Mouse (Mus musculus) liver, embryonic 16.5 days (tissue): ENCODE measurements around the gene Agbl3. TPM values are rescaled to one million over a fixed set of nuclear protein-coding genes. Genes with fewer than 3 reads are reported as not detected.

ENCODE experiments used
- ATAC-seq: fragments of 200-750 bp; cut with Nextera tagmentation; 2 replicates; pipeline ENCODE4 v1.8.0; 2017; ENCODE audit warnings: low read depth, mild to moderate bottlenecking, moderate number of reproducible peaks, moderate library complexity
- H3K27ac ChIP-seq: fragments of 300-500 bp; sonication (generic); 2 replicates; pipeline ENCODE4 v1.5.1; 2014; ENCODE audit warnings: mild to moderate bottlenecking, low read length
- H3K27me3 ChIP-seq: fragments of 300-500 bp; sonication (generic); 2 replicates; pipeline ENCODE4 v1.6.1; 2014; ENCODE audit warnings: low read depth, low read length, mixed read lengths; ENCODE audit not compliant: control insufficient read depth, insufficient read depth
- H3K36me3 ChIP-seq: fragments of 300-500 bp; sonication (generic); 2 replicates; pipeline ENCODE4 v1.6.1; 2014; ENCODE audit warnings: mild to moderate bottlenecking; ENCODE audit not compliant: control insufficient read depth, insufficient read depth
- H3K4me1 ChIP-seq: fragments of 300-500 bp; sonication (generic); 2 replicates; pipeline ENCODE4 v1.6.1; 2014; ENCODE audit warnings: low read depth, low read length, mixed read lengths; ENCODE audit not compliant: control insufficient read depth
- H3K4me2 ChIP-seq: fragments of 300-500 bp; sonication (generic); 2 replicates; pipeline ENCODE4 v1.6.1; 2014; ENCODE audit warnings: low read depth, low read length, mixed read lengths
- H3K4me3 ChIP-seq: fragments of 300-500 bp; sonication (generic); 2 replicates; pipeline ENCODE4 v1.5.1; 2014; ENCODE audit warnings: low read depth, mild to moderate bottlenecking, low read length
- H3K9ac ChIP-seq: fragments of 300-500 bp; sonication (generic); 2 replicates; pipeline ENCODE4 v1.6.1; 2014; ENCODE audit warnings: low read depth, low read length
- H3K9me3 ChIP-seq: fragments of 300-500 bp; sonication (generic); replicated peaks from 2 replicates; pipeline ENCODE4 v1.6.1; 2016; ENCODE audit warnings: low read length; ENCODE audit not compliant: control insufficient read depth
- WGBS: fragments of 180-500 bp; shearing (Covaris S2); extraction: QIAGEN DNeasy Blood & Tissue Kit; methylation state at CpG from one replicate; pipeline ENCODE4 v1.1.7; 2014; ENCODE audit not compliant: insufficient replicate concordance; 5-methylcytosine and 5-hydroxymethylcytosine counted together
- polyA plus RNA-seq: library from polyadenylated mRNA; unstranded; fragments of >200 nt; fragmentation: Nextera tagmentation; extraction: Ambion mirVana; gene quantifications from 2 replicates; pipeline ENCODE4 v1.2.1, GENCODE M21; 2015

Gene Agbl3
- polyA plus RNA-seq, 1 experiment from 2014 or later: 2.6 TPM

DNA sequence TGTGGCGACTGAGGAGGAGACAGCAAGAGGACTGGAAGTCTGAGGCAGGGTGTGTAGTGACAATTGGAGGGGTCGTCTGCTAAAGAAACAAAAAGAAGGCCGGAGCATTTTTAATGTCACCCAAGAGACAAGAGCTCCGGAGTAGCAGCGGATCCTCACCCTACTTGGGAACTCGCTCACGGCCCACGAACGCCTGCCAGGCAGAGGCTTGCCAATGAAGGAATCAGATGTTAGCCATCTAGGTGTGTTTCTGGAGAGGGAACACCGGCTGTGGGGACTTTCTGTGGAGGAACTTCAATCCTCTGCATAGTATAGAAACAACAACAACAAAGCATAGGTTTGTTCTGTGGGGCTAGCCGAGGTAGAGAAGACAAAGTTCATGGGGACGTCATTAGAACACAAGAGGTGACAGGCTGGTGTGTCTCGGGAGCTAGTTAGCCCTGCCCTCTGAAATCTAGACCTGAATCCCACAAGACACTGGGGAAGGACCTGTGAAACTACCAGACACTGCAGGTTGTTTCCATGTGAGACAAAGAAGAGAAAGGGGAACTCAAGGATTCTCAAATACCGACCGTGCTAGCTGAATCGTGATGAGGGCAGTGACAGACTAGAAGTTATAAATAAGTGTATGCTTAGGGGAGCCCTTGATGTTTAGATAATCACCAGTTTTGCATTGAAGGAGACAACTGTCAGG is 87.2 kb downstream of the Agbl3 start:
- 0 out of 2 replicates have a peak overlapping the region, but pooled peaks have one; percentile 20 for H3K27ac ChIP-seq
- no peaks in the 10 kb centered on the region for H3K27me3 ChIP-seq
- no peak overlapping the region for H3K4me3 ChIP-seq
- 65% methylated on average over 16 of the region's 16 CpGs for WGBS
- no peaks in the 10 kb centered on the region for H3K36me3 ChIP-seq
- no peaks in the 10 kb centered on the region for H3K9me3 ChIP-seq
- no peak for ATAC-seq
- H3K9ac ChIP-seq: peak overlapping the region; percentile 10; the same call in 1 of the 2 replicates
- no peak overlapping the region for H3K4me2 ChIP-seq
- H3K4me1 ChIP-seq: peaks cover 48% of the 10 kb centered on the region

DNA sequence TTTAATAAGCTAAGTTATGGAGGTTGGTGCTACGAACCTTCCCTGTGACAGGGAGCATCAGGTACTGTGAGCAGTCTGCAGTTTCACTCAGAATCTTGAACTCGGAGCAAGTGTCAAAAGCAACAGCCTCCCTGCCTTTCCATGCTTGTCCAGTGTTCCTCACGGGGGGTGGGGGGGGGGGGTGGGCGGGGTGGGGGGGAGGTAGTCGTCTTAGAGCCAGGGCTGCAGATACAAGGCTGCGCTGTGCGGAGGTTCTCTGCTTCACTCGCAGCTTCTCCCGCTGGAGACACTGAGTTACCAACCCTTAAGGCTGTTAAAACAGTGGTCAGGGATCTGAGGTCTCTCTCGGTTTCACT is 87.7 kb downstream of the Agbl3 start:
- Histone ChIP-seq H3K4me2 (no peak overlapping the region), H3K27ac (no peak overlapping the region; the same call in 1 of the 2 replicates), H3K9ac (no peak overlapping the region), H3K4me3 (no peak overlapping the region), H3K27me3 (no peaks in the 10 kb centered on the region), H3K4me1 (peaks cover 48% of the 10 kb centered on the region), H3K36me3 (no peaks in the 10 kb centered on the region), H3K9me3 (no peaks in the 10 kb centered on the region)
- ATAC-seq: no peak
- WGBS: 56% methylated on average over 10 of the region's 10 CpGs

DNA sequence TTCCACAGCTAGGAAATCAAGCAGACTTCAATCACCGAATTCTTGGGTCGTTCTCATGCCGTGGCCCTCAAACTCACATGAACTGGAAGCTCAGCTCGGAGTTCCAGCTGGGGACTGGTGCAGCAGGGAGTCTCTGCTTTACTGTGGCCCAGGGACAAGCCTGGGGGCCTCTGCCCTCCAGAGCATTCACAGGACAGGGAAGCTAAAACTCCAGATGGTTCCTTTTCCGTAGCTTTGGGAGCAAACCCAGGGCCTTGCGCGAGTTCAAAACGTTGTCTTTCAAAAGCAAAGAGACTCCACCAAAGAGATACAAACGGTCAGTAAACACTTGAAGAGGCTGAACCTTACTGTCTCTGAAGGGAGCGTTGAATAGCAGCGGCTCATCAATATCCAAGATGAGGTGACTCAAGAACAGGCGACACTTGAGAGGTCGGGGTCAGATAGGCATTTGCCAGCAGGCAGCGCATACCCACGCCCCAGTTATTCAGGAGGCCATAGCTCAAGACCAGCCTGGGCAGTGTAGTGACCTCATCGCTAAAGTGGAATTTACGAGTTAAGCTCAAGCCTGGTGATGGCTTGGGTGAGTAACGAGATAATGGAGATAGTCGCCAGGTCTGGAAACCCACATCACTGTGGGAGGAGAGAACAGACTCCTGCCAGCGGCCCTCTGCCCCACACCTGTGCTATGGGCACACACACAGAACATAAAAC is 88.4 kb downstream of the Agbl3 start:
- peaks cover 48% of the 10 kb centered on the region for H3K4me1 ChIP-seq
- WGBS: 49% methylated on average over 20 of the region's 20 CpGs
- peak overlapping the region; percentile 61 for H3K27ac ChIP-seq
- H3K9me3 ChIP-seq: no peaks in the 10 kb centered on the region
- no peaks in the 10 kb centered on the region for H3K27me3 ChIP-seq
- ATAC-seq: no peak
- peak overlapping the region; percentile 44; the same call in 1 of the 2 replicates for H3K9ac ChIP-seq
- peak overlapping the region; percentile 63; the same call in 1 of the 2 replicates for H3K4me2 ChIP-seq
- no peaks in the 10 kb centered on the region for H3K36me3 ChIP-seq
- no peak overlapping the region for H3K4me3 ChIP-seq

DNA sequence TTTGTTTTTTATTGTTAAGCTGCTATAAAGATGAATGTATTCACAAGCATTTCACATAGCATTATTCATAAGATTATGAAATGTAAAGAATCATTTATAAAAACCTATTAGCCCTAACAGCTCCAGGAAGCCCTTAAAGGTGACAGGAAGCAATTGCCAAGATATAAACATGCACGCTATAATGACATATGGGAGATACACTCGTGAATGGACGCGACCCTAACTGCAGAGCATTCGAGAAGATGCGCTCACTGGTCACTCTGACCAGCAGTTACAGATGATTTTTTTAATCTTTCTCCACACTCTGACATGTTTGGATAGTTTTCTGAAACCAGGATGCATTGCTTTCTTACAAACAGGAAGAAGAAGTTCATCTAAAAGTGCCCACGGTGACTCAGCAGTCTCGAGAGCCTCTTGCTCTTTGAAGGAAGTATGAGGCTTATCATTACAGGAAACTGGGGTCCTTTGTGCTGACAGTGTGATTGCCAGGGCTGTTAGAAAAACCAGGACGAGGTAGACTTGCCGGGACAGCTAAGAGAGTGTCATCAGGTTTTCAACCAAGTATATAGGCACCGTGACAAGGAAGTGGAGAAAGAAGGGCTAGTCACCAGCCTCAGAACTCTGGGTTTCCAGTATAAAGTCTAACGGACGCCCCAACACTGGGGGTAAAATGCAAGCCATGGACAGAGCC is 89.1 kb downstream of the Agbl3 start:
- Histone ChIP-seq H3K9me3 (no peaks in the 10 kb centered on the region), H3K9ac (peak overlapping the region; percentile 44), H3K36me3 (no peaks in the 10 kb centered on the region), H3K4me3 (peak overlapping the region; percentile 29), H3K27me3 (no peaks in the 10 kb centered on the region), H3K4me2 (peak overlapping the region; percentile 63), H3K27ac (peak overlapping the region; percentile 61), H3K4me1 (peaks cover 55% of the 10 kb centered on the region)
- 11% methylated on average over 13 of the region's 13 CpGs for WGBS
- peak; percentile 58 for ATAC-seq

DNA sequence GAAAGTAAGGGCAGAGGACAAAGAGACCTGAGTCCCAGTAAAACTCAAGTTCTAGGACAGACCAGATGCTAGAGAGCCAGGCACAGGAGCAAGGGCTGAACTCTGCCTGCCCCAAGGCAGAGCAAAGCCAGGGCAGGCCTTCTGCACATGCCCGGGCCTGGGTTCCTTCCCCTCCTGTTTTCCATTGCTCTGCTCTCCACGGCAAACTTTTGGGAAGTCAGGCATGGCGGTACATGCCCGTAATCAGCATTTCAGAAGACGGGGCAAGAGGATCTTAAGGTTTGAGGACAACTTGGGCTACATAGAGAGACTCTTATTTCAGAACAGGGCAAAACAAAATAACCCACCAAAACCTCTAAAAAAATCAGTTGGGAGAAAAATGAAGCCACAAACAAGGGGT is 89.9 kb downstream of the Agbl3 start:
- 46% methylated on average over 5 of the region's 5 CpGs for WGBS
- Histone ChIP-seq H3K4me3 (no peak overlapping the region), H3K27me3 (no peaks in the 10 kb centered on the region), H3K4me1 (peaks cover 63% of the 10 kb centered on the region), H3K27ac (peak overlapping the region; percentile 61), H3K36me3 (no peaks in the 10 kb centered on the region), H3K4me2 (no peak overlapping the region), H3K9ac (peak overlapping the region; percentile 44; the same call in 1 of the 2 replicates), H3K9me3 (no peaks in the 10 kb centered on the region)
- ATAC-seq: no peak

DNA sequence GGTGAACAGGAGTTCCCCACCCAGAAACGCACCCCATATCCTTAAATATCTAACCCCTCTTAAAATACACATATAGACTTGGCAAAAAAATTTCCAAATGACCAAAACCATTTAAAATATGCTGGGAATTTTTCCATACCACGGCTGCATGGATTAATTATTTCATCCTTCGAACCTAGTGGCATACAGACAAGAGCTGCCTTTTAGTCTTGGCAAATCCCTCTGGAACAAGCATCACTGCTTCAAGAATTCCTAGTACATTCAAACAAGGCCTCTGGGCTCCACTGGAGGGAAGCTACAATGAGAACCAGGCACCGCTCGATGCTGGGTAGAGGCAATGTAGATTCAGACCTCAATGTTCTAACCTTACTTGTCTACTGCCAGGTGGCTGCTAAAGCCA is 90.5 kb downstream of the Agbl3 start:
- no peaks in the 10 kb centered on the region for H3K9me3 ChIP-seq
- no peak overlapping the region for H3K9ac ChIP-seq
- no peaks in the 10 kb centered on the region for H3K27me3 ChIP-seq
- 68% methylated on average over 5 of the region's 5 CpGs for WGBS
- H3K4me2 ChIP-seq: no peak overlapping the region
- H3K27ac ChIP-seq: no peak overlapping the region; the same call in 1 of the 2 replicates
- no peak overlapping the region for H3K4me3 ChIP-seq
- ATAC-seq: no peak
- peaks cover 63% of the 10 kb centered on the region for H3K4me1 ChIP-seq
- H3K36me3 ChIP-seq: no peaks in the 10 kb centered on the region

DNA sequence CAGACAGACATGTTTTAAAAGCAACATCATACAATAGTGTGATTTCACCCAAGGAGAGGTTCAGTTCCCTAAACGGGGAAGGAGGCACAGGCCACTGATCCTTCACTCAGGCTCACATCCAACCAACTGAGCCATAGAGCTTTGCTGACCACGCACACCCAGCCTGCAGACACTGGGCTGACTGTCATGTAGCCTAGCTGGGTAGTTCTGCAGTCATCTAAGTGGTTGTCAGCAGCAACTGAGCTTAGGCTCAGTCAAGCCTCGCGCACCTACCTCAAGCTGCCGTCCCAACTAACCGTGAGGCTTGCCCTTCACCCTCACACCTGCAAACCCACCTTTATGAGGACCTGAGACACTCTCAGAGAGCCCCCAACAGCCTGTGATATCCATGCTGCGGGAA is 91.7 kb downstream of the Agbl3 start:
- Histone ChIP-seq H3K4me3 (no peak overlapping the region), H3K9me3 (no peaks in the 10 kb centered on the region), H3K27me3 (no peaks in the 10 kb centered on the region), H3K9ac (no peak overlapping the region), H3K36me3 (no peaks in the 10 kb centered on the region), H3K27ac (no peak overlapping the region), H3K4me1 (peaks cover 64% of the 10 kb centered on the region), H3K4me2 (no peak overlapping the region)
- ATAC-seq: no peak
- WGBS: 73% methylated on average over 7 of the region's 7 CpGs

DNA sequence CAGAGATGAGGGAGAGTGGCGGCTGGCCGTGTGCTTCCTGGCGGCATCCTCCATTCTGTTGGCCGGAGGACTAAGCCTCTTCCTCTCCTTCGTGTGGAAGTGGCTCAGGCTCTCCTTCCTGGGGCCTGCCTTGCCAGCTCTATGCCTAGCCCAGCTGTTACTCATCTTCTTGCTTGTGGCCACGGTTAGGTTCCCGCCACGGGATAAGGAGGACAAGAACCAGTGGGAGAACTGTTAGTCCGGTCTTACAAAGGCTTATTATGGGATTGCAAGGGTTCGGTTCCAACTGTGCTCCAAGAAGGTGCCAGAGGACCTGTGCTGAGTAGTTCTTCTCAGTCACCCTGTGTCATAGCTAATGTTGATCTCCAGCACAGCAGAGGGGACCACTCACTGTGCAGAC is 92.6 kb downstream of the Agbl3 start:
- H3K9ac ChIP-seq: no peak overlapping the region
- WGBS: 76% methylated on average over 10 of the region's 10 CpGs

More for the DNA sequence above, 92.6 kb downstream of the Agbl3 start:
- ATAC-seq: no peak
- Histone ChIP-seq H3K36me3 (no peaks in the 10 kb centered on the region), H3K9me3 (no peaks in the 10 kb centered on the region), H3K27ac (no peak overlapping the region), H3K4me2 (no peak overlapping the region), H3K4me3 (no peak overlapping the region), H3K4me1 (peaks cover 63% of the 10 kb centered on the region), H3K27me3 (no peaks in the 10 kb centered on the region)
